Mouse (Mus musculus): ENCODE data around the gene Gdap1l1. TPM values are rescaled to one million over a fixed set of nuclear protein-coding genes. Genes with fewer than 3 reads are reported as not detected.
"Not testable (repeated sequence)": the region's sequence is repeated elsewhere in the genome, so short reads cannot be mapped to it uniquely, and the experiment has no call there.

Gdap1l1 gene
- total RNA-seq, 4 experiments from 2014 or later: 4.7 to 5.8 (median 4.8) TPM

DNA sequence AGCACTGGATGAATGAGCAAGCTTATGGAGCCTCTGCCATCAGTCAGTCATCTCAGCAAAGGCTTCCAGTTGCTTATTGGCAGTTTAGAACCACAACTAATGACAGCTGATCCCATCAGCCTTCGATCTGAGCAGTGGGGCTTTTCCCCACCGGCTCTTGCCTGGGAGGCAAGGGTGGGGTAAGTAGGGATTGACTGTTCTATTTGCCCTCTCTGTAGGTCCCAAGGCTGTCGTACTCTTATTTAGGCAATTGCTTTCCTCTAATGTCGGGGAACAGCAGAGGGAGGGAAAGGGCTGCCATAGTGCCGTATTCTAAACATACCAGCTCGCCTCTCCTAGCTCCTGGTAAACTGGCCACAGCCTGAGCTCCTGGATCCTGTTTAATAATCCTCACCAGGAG, 13.7 kb upstream of the Gdap1l1 start, which contains the start of gene Oser1:
Gene Oser1 (minus strand): TSS at position 101 of the 400 bp plus-strand sequence.
- no peak for DNase-seq

DNA sequence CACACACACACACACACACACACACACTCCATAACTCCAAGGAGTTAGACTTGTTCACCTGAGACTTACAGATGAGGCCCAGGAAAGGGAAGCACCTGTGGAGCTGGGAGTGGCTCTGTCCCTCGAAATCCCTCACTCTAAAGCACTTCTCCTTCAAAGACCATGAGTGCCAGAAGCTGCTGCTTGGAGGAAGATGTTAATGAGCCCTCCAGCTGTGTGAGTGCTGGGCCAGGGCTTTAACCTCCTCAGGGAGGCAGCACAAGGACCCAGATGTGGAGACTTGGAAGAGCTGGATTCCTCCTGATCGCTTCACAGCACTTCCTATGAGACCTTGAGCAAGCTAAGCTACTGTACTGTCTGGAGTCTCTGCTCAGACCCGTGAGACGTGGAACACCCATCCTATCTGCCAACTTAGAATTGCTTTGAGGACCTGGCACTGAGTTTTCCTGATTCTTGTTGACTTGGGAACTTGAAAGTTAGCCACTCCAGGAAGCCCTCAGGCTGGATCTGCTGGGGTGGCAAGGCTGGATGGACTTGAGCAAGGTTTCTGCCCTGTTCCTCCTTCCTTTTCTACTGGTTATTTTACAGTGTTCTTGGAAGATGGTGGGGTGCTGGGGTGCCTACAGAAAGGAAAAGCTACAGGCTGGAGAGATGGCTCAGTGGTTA, 9.8 kb upstream of the Gdap1l1 start:
- no peak for DNase-seq

GRCm38 (mm10) chr2:163431289-163431688, 7.0 kb upstream of the Gdap1l1 start:
- DNase-seq: no peak

DNA sequence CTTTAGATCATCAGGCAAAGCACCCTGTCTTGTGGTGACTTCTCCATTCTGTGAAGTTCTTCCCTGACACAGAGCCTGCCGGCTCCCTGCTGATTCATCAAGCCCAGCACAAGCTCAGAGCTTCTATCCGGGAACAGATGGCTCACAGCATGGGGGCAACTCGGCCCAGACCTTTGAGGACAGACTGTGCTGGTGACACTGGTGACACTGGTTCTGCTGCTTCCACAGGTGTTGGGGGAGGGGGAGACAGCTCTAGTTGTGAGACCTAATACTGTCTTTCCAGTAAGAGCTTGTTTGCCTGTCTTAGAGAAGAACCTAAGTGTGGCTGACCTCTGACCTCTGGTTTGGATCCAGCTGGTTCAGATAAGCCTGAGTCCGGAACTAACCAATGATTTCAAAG, 4.3 kb upstream of the Gdap1l1 start:
- no peak for DNase-seq

- DNase-seq: no peak
Observed at GRCm38 (mm10) chr2:163437800-163438199, 476 bp upstream of the Gdap1l1 start.

- DNase-seq: no peak
Observed at GRCm38 (mm10) chr2:163438619-163439451, 559 bp downstream of the Gdap1l1 start.

DNA sequence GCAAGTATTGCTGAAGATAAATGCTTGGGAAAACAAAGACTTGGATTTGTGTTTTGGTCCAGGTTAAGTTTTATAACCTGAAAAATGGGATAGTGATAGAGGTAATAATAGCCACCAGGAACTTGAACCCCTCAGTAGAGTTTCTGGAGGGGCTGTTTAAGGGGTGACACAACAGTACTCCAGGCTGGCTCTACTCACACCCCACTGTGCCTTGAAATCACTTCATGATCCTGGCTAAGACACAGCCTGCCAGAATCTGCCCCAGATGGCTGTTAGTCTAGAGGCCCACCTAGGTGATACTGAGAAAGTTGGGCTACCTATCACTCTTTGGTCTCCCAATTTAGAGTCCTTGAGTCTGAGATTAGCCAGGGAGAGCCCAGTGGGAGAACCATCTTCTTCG, 1.2 kb downstream of the Gdap1l1 start:
- DNase-seq: no peak

- DNase-seq: no peak
Observed at GRCm38 (mm10) chr2:163443543-163443942, 5.3 kb downstream of the Gdap1l1 start.

- no peak for DNase-seq
Observed at GRCm38 (mm10) chr2:163444017-163444416, 5.7 kb downstream of the Gdap1l1 start.

- no peak for DNase-seq
Observed at GRCm38 (mm10) chr2:163447375-163447774, 9.1 kb downstream of the Gdap1l1 start.

DNA sequence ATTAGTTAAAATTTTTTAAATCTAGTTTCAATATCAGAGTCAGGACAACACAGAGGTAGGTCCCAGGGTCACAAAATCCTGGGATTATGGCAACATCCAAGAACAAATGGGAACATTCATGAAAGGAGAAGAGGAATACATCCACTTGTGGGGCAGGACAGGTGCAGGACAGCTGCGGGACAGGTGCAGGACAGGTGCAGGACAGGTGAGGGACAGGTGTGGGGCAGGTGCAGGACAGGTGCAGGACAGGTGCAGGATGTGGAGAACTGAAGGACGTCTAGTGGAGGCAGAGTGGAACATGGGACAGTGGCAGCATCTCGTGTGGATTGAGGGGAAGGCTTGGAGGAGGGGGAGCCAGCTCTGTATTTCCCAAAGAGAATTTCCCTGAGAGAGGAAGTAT, 11.0 kb downstream of the Gdap1l1 start:
- no peak for DNase-seq

GRCm38 (mm10) chr2:163450668-163451295, 12.5 kb downstream of the Gdap1l1 start:
- no peak for DNase-seq

- no peak for DNase-seq
Observed at GRCm38 (mm10) chr2:163452738-163453137, 14.5 kb downstream of the Gdap1l1 start.

GRCm38 (mm10) chr2:163453378-163453777, 15.1 kb downstream of the Gdap1l1 start:
- DNase-seq: no peak

DNA sequence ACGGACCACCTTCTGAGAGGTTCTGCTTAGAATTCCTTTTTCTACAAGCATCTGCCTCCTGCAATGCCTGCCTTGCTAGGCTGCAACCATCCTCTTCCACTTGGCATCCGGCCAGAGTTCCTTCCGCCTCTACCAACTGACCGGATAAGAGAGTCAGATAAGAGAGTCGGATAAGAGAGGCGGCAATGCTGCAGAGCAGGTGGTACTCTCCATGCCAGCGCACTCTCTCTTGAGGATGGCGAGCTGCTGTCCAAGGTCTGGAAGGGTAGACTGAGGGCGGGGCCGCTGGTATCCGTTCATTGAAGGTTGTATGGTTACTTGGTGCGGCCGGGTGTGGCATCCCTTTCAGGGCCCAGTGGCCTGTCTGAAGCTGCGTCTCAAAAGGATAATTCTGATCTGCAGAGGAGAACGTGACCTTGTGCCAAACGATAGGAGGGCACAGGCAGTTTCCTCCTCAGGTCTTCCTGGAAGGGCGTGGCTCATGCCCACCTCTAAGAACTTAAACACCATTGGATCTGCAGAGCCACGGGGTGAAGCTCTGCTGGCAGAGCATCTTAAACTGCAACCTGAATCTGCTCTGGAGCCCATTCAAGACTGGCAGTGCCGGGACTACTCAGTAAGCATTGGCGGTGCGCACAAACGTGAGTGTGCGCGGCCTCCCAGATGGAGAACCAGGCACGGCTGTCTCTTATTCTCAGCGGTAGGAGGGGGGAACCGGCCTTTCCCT, 20.4 kb downstream of the Gdap1l1 start:
- DNase-seq: no peak

DNA sequence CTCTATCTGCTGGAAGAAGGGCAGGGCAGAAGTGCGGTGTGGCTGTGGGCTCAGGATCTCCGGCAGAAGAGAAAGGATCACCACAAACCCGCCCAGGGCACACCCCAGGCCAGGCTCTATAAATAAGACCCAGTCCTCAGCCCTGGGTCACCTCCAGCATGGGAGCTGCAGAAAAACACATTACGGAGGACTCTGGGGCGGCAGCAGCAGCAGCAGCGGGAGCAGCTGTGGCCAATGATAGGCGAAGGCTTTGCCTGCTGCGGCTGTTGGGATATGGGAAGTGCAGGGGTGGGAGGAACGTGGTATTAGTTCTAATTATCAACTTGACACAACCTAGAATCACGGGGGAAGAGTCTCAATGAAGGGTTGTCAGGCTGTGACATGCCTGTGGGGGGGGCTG, 21.1 kb downstream of the Gdap1l1 start:
- DNase-seq: no peak

GRCm38 (mm10) chr2:163460622-163461021, 22.3 kb downstream of the Gdap1l1 start:
- no peak for DNase-seq

GRCm38 (mm10) chr2:163461307-163461706, 23.0 kb downstream of the Gdap1l1 start:
- DNase-seq: not testable (repeated sequence)

- DNase-seq: no peak
Observed at GRCm38 (mm10) chr2:163462386-163462785, 24.1 kb downstream of the Gdap1l1 start.

DNA sequence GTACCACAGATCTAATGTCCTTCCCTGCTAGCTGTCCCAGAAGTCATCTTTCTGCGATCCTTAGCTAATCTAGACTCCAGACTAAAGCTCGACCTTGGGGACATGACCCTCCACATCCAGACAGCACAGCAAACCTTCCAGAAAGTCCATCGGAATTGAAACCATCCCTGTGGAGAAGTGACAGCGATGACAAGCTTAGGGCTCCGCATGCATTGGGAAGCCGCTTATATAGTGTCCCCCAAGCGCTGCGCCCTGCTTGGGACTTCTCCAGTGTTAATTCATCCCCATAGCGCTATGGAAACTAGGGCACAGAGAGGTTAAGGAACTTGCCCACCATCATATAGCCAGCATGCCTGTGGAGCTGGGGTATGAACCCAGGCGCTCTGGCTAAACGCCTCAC, 24.5 kb downstream of the Gdap1l1 start:
- no peak for DNase-seq

- DNase-seq: no peak
Observed at GRCm38 (mm10) chr2:163463251-163463769, 25.0 kb downstream of the Gdap1l1 start.

- DNase-seq: no peak
Observed at GRCm38 (mm10) chr2:163463998-163464397, 25.7 kb downstream of the Gdap1l1 start.
